Mouse (Mus musculus) embryo, embryonic 9.5 days (tissue): ENCODE measurements around the gene Akap1.

Experiments
- DNase-seq: peaks from one replicate; pipeline ENCODE4 v3.0.0-alpha.2; 2017; ENCODE audit errors: extremely low spot score

Gene Akap1

DNA sequence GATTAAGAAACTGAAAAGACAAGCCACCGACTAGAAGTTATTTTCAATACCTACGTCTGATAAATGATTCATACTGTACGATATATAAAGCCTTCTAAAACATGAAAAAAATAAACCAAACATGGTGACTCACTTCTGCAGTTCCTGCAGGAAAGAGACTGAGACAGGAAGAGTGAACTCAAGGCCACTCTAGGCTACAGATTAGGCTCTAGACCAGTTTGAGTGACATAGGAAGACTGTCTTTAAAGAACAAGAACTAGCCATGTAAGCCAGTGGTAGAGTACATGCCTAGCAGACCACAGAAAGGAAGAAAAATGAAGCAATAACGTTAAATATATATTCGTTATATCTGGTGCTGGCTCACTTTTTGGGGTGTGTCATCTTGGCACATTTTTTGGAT is 81.9 kb downstream of the Akap1 start:
- DNase-seq = no peak
